Mouse (Mus musculus) spleen, postnatal 10 days (tissue): Measurements from ENCODE around the gene Man2a2.
"Not testable (repeated sequence)": the region's sequence is repeated elsewhere in the genome, so short reads cannot be mapped to it uniquely, and the experiment has no call there.

Experiments
- DNase-seq, 2 experiments: peaks; one replicate each; pipeline ENCODE4 v3.0.0; 2021 to 2022; ENCODE audit warnings: low spot score in 2 of 2

Gene Man2a2

GRCm38 (mm10) chr7:80400571-80400970, 29.4 kb upstream of the Man2a2 start:
- DNase-seq = no peak

DNA sequence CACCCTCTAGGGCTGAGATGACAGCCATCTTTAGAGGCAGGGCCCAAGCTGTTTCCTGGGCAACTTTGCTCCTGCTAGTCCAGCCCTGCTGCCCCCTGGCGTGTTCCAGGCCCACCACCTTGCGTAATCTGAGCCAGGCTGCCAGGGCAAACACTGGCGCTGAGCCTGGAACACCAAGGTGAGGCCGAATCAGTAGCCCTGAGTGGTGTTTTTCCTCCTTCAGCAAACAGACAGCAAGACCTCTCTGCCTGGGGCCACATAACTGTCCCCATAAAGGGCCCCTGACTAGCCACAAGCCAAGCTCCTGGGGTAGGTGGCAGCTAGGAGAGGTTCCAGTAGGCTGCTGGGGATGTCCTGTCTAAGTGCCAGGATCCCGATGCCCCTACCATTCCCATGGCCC, 28.9 kb upstream of the Man2a2 start:
- no peak for DNase-seq

DNA sequence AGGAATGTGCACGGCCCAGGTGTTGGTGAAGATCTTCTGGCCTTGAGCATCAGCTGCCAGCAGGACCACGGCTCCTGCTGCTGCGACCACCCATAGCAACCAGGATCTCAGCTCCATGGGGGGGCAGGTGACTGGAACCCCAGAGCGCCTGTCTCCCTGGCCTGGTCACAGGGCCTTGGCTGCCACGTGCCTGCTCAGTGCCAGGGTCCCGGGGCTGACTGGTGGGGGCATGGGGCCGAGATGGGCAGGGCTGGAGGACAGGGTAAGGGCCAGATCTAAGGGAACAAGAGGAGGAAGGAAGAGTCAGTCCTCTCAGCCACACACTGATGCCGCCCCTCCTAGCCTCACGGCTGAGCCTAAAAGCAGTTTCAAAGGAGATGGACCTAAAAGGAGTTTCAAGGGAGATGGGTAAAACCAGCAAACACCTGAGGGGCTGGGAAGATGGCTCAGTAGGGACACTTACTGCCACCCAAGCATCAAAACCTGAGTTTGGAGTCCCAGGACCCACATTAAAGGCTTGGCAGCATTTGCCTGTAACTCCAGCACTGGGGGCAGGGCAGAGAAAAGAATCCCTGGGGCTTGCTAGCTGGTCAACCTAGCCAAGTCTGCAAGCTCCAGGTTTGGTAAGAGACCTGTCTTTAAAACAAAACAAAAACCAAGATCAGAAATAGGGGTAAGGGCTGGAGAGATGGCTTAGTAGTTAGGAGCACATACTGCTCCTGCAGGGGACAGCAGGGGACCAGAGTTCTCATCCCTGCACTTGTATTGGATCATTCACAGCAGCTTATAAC, 27.7 kb upstream of the Man2a2 start:
- DNase-seq = no peak

- no peak for DNase-seq
Measured at GRCm38 (mm10) chr7:80397986-80398385, 26.8 kb upstream of the Man2a2 start.

DNA sequence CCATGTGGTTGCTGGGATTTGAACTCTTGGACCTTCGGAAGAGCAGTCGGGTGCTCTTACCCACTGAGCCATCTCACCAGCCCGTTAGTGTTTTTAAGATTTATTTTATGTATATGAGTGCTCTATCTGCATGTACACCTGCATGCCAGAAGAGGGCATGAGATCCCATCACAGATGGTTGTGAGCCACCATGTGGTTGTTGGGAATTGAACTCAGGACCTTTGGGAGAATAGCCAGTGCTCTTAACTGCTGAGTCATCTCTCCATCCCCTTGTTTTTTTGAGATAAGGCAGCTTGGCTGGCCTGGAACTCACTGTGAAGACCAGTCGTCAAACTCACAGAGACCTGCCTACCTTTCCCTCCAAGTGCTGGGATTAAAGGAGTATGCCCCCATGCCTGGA, 25.3 kb upstream of the Man2a2 start:
- DNase-seq = not testable (repeated sequence)

DNA sequence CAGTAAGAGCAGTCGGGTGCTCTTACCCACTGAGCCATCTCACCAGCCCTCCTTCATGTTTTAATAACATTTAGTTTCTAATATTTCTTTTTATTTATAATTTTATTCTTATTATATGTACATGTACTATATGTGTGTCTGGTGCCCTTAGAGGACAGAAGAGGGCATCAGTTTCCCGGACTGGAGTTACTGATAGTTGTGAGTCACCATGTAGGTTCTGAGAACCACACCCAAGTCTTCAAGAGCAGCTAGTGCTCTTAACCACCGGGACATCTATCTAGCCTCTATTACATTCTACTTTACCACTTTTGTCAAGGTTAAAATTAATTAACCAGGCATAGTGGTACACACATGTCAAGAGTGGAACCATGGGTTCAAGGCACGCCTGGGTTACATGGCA, 23.4 kb upstream of the Man2a2 start:
- DNase-seq = no peak

DNA sequence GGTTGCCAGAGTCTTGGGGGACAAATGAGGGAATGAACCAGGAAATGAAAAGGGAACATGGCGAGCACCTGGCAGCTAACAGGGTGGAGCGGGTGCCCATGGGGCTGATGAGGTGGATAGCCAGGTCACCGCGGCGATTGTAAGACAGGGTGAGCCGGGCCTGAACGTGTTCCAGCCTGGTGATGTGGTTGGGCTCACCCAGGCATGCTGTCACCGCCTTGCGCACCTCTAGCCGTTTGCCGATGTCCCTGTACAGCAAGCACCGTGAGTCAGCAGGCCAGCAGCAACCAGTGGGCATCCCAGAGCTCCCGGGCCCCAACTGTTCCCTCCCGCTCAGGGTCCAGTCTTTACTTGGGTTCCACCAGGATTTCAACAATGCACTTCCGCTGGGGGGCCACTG, 20.9 kb upstream of the Man2a2 start:
- no peak for DNase-seq

- peak; percentile 44 to 70 for DNase-seq
Measured at GRCm38 (mm10) chr7:80387633-80388543, 16.7 kb upstream of the Man2a2 start, which contains the start of gene Fes. Gene Fes, minus strand, starts transcription at chr7:80387946.

- DNase-seq = peak; percentile 43 to 49
Measured at GRCm38 (mm10) chr7:80387033-80387632, 16.0 kb upstream of the Man2a2 start.

DNA sequence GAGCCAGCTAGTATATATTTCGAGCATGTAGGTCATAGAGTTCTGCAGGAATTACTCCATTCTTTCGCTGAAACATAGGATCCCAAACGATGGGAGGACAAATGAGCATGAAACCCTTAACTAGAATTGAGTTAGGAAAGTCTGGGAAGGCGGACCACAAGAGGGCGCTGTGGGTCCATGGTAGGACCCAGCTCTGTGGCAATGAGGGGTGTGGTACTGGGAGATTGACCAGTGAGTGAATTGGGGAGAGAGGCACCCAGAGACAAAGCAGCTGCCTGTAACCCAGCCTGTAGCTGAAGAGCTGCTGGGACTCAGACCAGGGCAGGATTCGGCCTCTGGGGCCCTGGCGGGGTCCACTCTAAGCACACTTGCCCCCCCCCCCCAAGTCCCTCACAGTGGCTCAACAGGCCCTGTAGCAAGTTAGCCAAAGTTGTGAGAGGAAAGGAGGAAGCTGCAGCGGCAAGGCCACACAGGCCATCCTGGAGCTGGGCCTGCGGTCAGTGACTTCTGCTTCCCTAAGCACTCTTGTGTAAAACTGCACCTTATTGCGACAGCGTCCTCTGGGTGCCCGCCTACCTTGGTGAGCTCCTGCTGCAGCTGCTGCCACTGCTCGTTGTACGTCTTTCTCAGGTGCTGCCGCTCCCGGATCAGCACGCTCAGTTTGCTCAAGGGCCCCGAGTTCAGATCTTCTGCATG, 15.2 kb upstream of the Man2a2 start:
- peak; percentile 89 to 95 for DNase-seq

GRCm38 (mm10) chr7:80382919-80383318, 11.7 kb upstream of the Man2a2 start:
- no peak for DNase-seq

- DNase-seq = peak in 1 of 2 experiments; percentile 62
Measured at GRCm38 (mm10) chr7:80379531-80379930, 8.4 kb upstream of the Man2a2 start.

- peak; percentile 64 to 85 for DNase-seq
Measured at GRCm38 (mm10) chr7:80377471-80377870, 6.3 kb upstream of the Man2a2 start.

DNA sequence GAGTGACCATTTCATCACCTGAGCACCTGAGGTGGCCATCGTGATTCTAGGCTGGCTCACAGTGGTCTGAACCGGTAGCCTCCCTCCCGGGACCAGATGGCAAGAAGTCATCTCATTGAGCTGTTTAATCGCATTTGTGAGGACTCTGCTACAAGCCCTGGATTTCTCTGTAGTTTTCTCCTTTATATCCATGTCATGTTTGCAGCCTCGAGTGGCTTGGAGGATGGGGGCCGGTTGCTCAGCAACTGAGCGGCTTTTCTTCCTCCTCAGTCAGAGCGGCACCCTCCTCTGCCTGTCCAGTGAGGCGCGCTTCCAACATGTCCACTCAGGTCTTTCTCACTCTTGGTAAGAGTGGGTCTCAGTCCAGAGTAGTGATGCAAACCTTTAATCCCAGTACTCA, 5.0 kb upstream of the Man2a2 start:
- no peak for DNase-seq

DNA sequence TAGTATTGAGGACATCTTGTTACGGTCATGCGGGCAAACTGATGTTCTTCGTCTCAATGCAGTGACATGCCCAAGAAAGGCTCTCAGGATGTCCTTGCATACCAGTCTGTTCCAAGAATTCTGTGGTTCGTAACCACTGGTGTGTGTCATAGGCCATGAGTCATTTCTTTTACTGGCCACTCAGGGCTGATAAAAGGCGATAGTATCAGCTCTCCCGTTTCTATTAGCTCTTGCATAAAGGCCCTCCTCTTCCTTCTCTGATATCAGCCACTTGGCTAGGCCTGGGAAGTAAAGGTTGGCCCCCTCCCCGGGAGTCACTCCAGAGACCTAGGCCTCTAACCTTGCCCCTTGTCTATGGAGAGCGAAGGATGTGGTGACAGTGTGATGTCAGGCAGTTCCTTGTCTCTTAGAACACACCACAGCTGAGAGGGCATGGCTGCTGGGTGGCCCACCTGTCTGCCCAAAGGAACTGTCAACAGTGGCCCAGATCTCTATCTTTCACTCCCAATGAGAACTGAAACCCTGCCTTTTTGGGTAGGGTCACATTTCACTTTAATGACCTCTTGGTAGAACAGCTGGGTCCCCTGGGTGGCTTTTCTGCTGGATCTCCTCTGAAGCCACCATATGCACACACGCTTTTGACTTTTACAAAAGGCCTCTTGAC, 4.3 kb upstream of the Man2a2 start:
- DNase-seq = no peak

- DNase-seq = no peak
Measured at GRCm38 (mm10) chr7:80374733-80375132, 3.6 kb upstream of the Man2a2 start.

DNA sequence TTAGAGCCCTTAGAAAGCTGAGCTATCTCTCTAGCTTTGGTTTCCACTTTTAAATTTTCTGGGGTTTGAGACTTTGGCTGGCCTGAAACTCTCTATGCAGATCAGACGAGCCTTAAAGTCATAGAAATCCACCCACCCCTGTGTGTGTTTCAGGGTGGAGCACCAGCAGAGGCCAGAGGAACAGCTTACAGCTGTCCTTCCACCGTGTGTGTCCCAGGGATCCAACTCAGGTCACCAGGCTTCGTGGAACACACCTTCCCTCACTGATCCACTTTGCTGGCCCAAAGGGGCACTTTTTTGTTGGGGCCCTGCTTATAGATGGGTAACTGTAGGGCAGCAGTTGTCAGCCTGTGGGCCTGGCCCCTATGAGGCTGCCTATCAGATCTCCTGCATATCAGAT, 3.1 kb upstream of the Man2a2 start:
- no peak for DNase-seq

GRCm38 (mm10) chr7:80373850-80374249, 2.7 kb upstream of the Man2a2 start:
- DNase-seq = no peak

GRCm38 (mm10) chr7:80373352-80373751, 2.2 kb upstream of the Man2a2 start:
- DNase-seq = no peak

DNA sequence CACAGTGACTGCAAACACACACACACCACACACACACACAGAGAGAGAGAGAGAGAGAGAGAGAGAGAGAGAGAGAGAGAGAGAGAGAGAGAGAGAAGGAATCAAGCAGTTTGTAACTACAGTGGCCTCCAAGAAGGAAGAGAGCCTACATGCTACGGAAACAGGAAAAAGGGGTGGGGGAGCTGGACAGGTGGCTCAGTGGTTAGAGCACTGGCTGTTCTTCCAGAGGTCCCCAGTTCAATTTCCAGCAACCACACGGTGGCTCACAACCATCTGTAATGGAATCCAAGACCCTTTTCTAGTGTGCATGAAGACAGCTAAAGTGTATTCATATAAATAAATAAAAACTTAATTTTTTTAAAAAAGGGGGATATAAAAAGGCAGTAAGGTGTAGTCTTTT, 1.5 kb upstream of the Man2a2 start:
- no peak for DNase-seq

GRCm38 (mm10) chr7:80372166-80372565, 991 bp upstream of the Man2a2 start:
- no peak for DNase-seq
